Mouse (Mus musculus) thymus, postnatal 10 days (tissue): Measurements from ENCODE around the gene Sipa1l3.

ENCODE experiments used
- DNase-seq, 2 experiments: peaks; one replicate each; pipeline ENCODE4 v3.0.0; 2021; ENCODE audit warnings: low spot score in 2 of 2

Gene Sipa1l3

GRCm38 (mm10) chr7:29505337-29506318 is 12.8 kb downstream of the Sipa1l3 start:
- no peak for DNase-seq

- DNase-seq = no peak
Measured at GRCm38 (mm10) chr7:29504683-29505290, 13.7 kb downstream of the Sipa1l3 start.

- DNase-seq = no peak
Measured at GRCm38 (mm10) chr7:29503616-29504015, 14.8 kb downstream of the Sipa1l3 start.

- DNase-seq = no peak
Measured at GRCm38 (mm10) chr7:29501214-29501613, 17.2 kb downstream of the Sipa1l3 start.

GRCm38 (mm10) chr7:29499071-29499470 is 19.4 kb downstream of the Sipa1l3 start:
- no peak for DNase-seq

- no peak for DNase-seq
Measured at GRCm38 (mm10) chr7:29496953-29497590, 21.4 kb downstream of the Sipa1l3 start.

- DNase-seq = no peak
Measured at GRCm38 (mm10) chr7:29496332-29496731, 22.1 kb downstream of the Sipa1l3 start.

GRCm38 (mm10) chr7:29495880-29496279 is 22.6 kb downstream of the Sipa1l3 start:
- no peak for DNase-seq

- no peak for DNase-seq
Measured at GRCm38 (mm10) chr7:29494854-29495253, 23.6 kb downstream of the Sipa1l3 start.

- no peak for DNase-seq
Measured at GRCm38 (mm10) chr7:29494015-29494414, 24.4 kb downstream of the Sipa1l3 start.

- DNase-seq = no peak
Measured at GRCm38 (mm10) chr7:29492992-29493391, 25.4 kb downstream of the Sipa1l3 start.

GRCm38 (mm10) chr7:29491861-29492260 is 26.6 kb downstream of the Sipa1l3 start:
- DNase-seq = no peak

GRCm38 (mm10) chr7:29491471-29491755 is 27.0 kb downstream of the Sipa1l3 start:
- DNase-seq = no peak

GRCm38 (mm10) chr7:29490704-29491470 is 27.6 kb downstream of the Sipa1l3 start:
- no peak for DNase-seq

GRCm38 (mm10) chr7:29489851-29490250 is 28.6 kb downstream of the Sipa1l3 start:
- DNase-seq = no peak

- DNase-seq = no peak
Measured at GRCm38 (mm10) chr7:29489364-29489763, 29.1 kb downstream of the Sipa1l3 start.

GRCm38 (mm10) chr7:29486753-29487152 is 31.7 kb downstream of the Sipa1l3 start:
- no peak for DNase-seq

- no peak for DNase-seq
Measured at GRCm38 (mm10) chr7:29485721-29486120, 32.7 kb downstream of the Sipa1l3 start.

- no peak for DNase-seq
Measured at GRCm38 (mm10) chr7:29483556-29483955, 34.9 kb downstream of the Sipa1l3 start.

- DNase-seq = no peak
Measured at GRCm38 (mm10) chr7:29481345-29482155, 36.9 kb downstream of the Sipa1l3 start.
